In genomic region chr14:34274141-34274540, GRCm38 (mm10) we compare ENCODE assay signal across 10 mouse cellular contexts.
"Had no signal": no experiment of that assay in that cellular context is flagged by ENCODE, and none has a peak within 500 bp of the region (broad histone marks: within the 10 kb centered on the region; RNA-seq: fewer than 3 reads in every experiment).

No protein-coding gene starts in this region.

- H3K27me3 ChIP-seq: megakaryocyte, embryonic 14.5 days; midbrain, embryonic 12.5 days had no signal

- H3K36me3 ChIP-seq: limb, embryonic 10.5 days; midbrain, embryonic 12.5 days had no signal

- DNase-seq: kidney, postnatal 14 days; lung, adult 18-20 months; lung, postnatal 4 days; right cerebral cortex, postnatal 14 days; thymus, postnatal 36 days had no signal

- ATAC-seq: hindbrain, embryonic 16.5 days; inflammation-experienced regulatory T-cells, adult 6 months had no signal

- H3K9ac ChIP-seq: midbrain, embryonic 12.5 days had no signal

- H3K4me2 ChIP-seq: midbrain, embryonic 12.5 days had no signal

- H3K4me1 ChIP-seq: limb, embryonic 10.5 days; megakaryocyte, embryonic 14.5 days; midbrain, embryonic 12.5 days had no signal

- H3K27ac ChIP-seq: limb, embryonic 10.5 days; midbrain, embryonic 12.5 days had no signal

- H3K4me3 ChIP-seq: limb, embryonic 10.5 days; megakaryocyte, embryonic 14.5 days; midbrain, embryonic 12.5 days had no signal

- H3K9me3 ChIP-seq: limb, embryonic 10.5 days; megakaryocyte, embryonic 14.5 days; midbrain, embryonic 12.5 days had no signal
